Mouse (Mus musculus) layer of hippocampus, adult 11-12 months (tissue): ENCODE measurements around the gene Macrod2.

Experiments
- DNase-seq: peaks from one replicate; pipeline ENCODE4 v3.0.0; 2022; ENCODE audit warnings: low spot score

Macrod2 gene

GRCm38 (mm10) chr2:141700759-141701452, 1305.8 kb downstream of the Macrod2 start:
- no peak for DNase-seq

GRCm38 (mm10) chr2:141711785-141712184, 1316.7 kb downstream of the Macrod2 start:
- no peak for DNase-seq

DNA sequence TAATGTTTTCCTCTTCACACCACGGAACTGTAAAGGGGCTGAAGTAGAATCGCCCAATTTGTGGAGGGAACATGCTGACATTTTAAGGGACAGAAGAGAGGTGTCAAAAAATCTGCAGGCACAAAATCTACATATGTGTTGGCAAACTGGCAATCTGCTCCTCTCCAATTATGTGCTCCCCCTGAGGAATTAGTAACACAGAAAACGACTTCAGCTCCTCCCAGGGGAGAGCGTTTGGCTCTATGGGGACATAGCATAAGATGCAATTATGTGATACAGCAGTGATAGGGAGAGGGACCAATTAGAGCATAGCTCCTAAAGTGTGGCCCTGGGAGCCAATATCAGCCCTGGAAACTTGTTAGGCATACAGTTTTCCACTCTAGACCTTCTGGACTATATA, 1317.2 kb downstream of the Macrod2 start:
- peak; percentile 30 for DNase-seq

DNA sequence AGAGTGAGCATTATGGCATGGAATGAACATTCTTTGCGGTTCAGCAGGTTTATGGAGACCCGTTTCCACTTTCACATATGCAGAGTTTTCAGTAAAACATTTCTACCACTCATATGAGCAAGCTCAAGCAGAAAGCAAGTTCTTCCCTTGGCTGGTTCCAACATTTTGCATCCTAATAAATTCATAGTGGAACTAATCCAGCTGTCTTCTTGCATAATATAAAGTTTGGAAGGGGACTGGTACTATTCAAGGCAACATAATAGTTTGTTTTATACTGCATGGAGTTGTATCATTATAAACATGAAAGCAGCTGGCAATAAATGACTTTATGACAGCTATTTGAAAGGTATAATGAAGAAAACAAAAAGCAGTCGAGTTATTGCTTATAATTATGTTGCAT, 1320.0 kb downstream of the Macrod2 start:
- no peak for DNase-seq

- no peak for DNase-seq
These were observed 1327.4 kb downstream of the Macrod2 start for GRCm38 (mm10) chr2:141722531-141722930.

GRCm38 (mm10) chr2:141728998-141729397, 1333.9 kb downstream of the Macrod2 start:
- no peak for DNase-seq

DNA sequence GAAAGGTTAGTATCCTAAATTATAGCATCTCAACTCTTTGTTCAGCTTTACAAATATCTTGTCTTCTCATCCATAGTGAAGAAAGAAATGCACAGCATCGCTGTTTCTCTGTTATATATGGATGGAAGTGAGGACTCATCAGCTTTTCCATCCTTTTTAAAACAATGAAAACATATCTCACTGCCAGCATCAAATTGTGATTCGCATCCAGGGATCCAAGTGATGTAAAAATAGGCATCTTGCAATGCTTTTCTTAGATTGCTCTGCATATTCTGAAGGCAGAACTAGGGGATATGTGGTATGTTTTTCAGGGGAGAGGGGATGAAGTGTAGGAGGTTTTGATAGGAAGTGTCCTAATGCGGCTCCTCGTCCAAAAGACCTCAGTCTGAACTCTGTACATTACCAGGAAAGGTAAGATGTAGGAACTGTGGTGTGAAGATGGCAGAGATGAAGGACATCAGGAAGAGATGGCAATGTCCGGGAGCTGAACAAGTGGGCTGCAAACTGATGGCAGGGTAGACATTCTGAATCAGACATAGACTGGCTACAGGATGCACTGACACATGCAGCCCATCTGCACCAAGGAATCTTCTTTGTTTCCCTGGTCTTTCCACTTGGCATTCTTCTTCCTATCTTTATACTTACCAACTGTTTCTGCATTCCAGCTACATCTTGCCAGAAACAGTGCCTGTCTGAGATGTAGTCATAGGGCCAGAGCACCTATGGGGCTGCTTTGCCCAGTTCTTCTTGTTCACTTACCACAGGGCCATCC, 1341.8 kb downstream of the Macrod2 start:
- no peak for DNase-seq

GRCm38 (mm10) chr2:141738702-141739101, 1343.6 kb downstream of the Macrod2 start:
- DNase-seq: no peak

DNA sequence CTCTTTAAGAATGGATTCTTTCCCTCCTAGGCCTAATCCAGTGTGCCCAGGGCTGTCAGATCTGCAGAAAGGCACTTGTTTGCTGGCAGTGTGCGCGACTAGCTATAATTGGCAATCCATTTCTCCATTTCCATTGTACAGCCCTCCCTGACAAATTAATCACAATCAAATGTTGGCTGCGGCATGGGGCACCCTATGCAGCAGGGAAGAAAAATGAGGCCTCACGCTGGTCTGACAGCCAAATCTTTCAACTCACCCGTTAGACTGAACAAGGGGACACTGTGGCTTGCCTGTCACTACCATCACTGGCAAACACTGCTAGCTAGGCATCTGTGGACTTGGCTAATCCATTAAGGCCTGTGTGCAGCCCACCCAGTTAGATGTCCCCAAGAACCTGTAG, 1345.2 kb downstream of the Macrod2 start:
- no peak for DNase-seq

DNA sequence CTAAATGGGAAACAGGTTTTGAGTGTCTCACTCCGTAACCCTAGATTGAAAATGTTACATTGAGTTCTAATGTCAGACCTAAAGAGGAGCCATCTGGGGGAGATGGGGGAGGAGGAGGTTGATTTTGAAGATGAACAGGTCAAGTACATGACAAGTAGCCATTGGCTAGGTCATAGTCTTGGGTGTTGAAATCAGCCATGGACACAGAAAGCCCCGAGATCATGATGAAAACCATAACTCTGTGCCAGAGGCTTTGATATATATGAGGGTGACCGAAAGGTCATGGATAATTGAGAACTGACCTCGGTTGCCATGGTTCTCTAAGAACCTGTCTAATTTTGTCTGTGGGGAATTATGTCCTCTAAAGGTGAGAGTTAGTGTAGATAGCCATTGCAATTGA, 1405.1 kb downstream of the Macrod2 start:
- no peak for DNase-seq

DNA sequence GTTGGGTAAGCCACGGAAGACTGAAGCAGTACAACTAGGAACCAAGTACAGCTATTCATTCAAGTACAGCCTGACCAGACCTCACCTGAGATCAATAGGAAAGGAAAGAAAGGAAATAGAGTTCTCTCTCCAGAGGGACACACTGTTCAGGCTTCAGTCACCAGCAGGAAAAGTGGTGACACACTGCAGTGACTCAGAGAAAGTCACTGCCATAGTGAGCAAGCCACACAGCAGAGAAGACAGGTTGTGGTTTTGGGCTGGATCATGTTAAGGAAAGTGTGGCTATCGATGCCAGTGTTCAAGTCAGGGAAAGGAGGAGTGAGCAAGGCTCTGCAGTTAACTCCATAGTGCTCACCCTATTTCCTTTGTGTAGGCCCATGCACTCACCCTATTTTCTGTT, 1405.8 kb downstream of the Macrod2 start:
- DNase-seq: no peak

- DNase-seq: no peak
These were observed 1421.2 kb downstream of the Macrod2 start for GRCm38 (mm10) chr2:141816266-141816665.

- DNase-seq: no peak
These were observed 1422.6 kb downstream of the Macrod2 start for GRCm38 (mm10) chr2:141817546-141818180.

DNA sequence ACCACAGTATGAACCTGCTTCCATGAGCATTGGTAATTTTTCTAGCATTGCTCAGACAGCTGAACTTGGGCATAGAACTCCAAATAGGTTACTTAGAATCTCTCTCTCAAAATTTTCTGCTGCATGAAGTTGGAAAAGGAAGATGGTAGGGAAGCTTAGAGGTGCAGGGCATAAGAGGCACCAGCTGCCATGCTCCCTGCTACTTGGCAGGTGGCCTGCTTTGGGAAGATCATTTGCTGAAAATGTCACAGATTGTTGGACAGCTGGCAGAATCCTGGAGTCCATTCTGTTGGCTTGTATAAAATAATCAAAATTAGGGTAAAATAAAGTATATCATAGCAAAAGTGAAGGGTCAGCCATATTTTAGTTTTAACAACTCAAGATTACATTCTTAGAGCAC, 1425.7 kb downstream of the Macrod2 start:
- DNase-seq: peak; percentile 43

DNA sequence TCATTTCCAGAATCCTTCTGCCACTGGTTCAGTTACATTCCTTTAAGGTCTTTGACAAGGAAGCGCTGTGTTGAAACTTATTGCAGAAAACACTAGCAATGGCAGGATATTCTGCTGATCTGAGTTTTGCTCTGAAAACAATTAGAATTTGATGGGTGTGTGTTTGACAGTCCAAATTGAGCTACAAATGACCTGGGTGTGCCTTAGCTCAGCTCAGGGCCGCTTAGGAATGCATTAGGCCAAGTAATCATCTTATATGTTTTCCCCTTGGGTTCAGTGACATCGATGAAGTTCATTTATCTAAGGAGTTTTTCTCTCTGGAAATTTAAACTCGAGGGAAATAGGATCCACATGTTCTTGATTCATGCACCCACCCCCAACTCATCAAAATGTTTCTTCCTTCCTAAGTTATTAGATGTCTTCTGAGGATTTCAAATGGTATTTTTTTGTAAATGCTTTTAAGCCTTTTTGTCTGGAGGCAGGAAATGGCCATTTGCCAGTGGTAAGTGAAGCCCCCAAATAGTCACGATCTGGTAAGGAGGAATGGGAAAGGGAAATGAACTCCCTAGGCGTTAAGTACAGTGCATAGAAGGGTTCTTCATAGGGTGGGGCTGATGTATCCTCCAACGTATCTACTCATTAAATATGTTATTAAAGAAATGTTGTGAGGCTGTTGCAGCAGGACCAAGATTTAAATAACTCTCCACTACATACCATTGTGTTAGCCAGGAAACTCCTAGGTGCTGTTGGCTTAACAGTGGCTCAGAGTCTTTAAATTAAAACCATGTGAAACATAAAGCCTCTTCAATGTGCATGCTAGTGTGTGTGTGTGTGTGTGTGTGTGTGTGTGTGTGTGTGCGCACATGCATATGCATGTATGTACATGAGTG, 1430.7 kb downstream of the Macrod2 start:
- no peak for DNase-seq

DNA sequence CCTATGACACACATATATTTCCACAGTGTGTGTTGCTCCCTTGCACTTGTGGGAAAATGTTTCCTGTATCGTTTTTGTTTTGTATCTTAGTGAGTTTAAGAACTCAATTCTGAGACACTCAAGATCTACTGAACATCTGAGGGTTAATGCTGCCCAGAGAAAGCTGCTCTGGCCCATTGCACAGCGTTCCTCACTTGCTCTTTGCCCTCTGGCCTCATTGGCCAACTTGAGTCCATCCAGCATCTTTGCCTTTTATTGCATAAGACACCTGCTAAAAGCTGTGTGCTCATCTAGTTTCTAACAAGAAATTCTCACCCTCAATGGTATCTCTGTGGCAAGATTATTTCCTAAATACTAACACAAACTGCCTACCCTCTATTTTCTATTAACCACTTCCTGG, 1435.4 kb downstream of the Macrod2 start:
- DNase-seq: no peak

DNA sequence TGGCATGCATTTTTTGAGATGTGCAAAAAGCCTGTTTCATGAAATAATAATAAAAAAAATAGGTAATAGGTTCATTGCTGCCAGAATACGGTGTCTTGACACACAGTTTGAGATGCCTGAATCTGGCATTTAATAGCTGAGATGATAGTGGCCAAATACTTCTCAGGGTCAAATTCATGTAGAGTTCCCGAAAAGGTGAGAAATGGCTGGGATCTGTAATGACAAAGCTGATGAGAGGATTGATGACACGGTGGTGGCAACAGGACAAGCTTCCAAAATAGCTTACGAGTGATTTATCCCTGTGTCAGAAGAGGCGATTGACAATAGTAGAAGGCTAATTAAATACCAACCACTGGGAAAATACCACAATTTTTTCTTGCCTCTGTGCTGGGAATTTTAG, 1436.4 kb downstream of the Macrod2 start:
- DNase-seq: no peak

GRCm38 (mm10) chr2:141834156-141834782, 1439.2 kb downstream of the Macrod2 start:
- no peak for DNase-seq

GRCm38 (mm10) chr2:141844408-141845175, 1449.5 kb downstream of the Macrod2 start:
- peak; percentile 63 for DNase-seq

DNA sequence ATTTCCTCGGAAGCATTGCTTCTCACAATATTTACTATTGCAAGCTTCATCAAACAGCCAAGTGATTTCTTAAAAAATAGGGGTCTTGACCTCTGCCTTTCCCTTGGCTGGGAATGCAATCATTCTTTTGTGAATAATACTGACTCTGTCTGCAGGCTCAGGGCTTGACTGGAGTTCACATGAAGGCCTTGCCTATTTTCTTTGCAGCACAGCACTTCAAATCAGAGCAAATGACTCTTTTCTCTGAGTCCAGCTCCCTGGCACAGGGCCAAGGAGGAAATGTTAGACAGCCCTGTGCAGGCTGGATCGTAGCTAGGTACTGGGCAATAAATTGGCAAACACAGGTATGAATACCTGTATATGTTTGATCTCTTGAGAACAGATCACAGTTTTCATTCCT, 1464.1 kb downstream of the Macrod2 start:
- no peak for DNase-seq
